Mouse (Mus musculus) intestine, embryonic 15.5 days (tissue): ENCODE results near the gene Ddx18. TPM values are rescaled to one million over a fixed set of nuclear protein-coding genes. Genes with fewer than 3 reads are reported as not detected.

ENCODE experiments used
- ATAC-seq: fragments of 200-750 bp; cut with Nextera tagmentation; 2 replicates; pipeline ENCODE4 v1.8.0; 2017; ENCODE audit warnings: moderate TSS enrichment, moderate library complexity
- H3K27ac ChIP-seq: fragments of 300-500 bp; sonication (generic); 2 replicates; pipeline ENCODE4 v1.5.1; 2015; ENCODE audit warnings: mild to moderate bottlenecking, inconsistent platforms
- H3K27me3 ChIP-seq: fragments of 300-500 bp; sonication (generic); replicated peaks from 2 replicates; pipeline ENCODE4 v1.6.1; 2015; ENCODE audit warnings: inconsistent platforms
- H3K36me3 ChIP-seq: fragments of 300-500 bp; sonication (generic); 2 replicates; pipeline ENCODE4 v1.6.1; 2015; ENCODE audit warnings: inconsistent platforms
- H3K4me1 ChIP-seq: fragments of 300-500 bp; sonication (generic); replicated peaks from 2 replicates; pipeline ENCODE4 v1.6.1; 2015; ENCODE audit warnings: inconsistent platforms
- H3K4me2 ChIP-seq: fragments of 300-500 bp; sonication (generic); replicated peaks from 2 replicates; pipeline ENCODE4 v1.6.1; 2015; ENCODE audit warnings: mild to moderate bottlenecking, inconsistent platforms
- H3K4me3 ChIP-seq: fragments of 300-500 bp; sonication (generic); replicated peaks from 2 replicates; pipeline ENCODE4 v1.5.1; 2015; ENCODE audit warnings: inconsistent platforms
- H3K9ac ChIP-seq: fragments of 300-500 bp; sonication (generic); 2 replicates; pipeline ENCODE4 v1.6.1; 2015; ENCODE audit warnings: inconsistent platforms
- H3K9me3 ChIP-seq: fragments of 300-500 bp; sonication (generic); 2 replicates; pipeline ENCODE4 v1.6.1; 2016; ENCODE audit warnings: inconsistent platforms
- WGBS: fragments of 180-500 bp; shearing (Covaris S2); methylation state at CpG from one replicate; pipeline ENCODE4 v1.1.7; 2015; 5-methylcytosine and 5-hydroxymethylcytosine counted together
- polyA plus RNA-seq: library from polyadenylated mRNA; unstranded; fragments of >200 nt; fragmentation: Nextera tagmentation; extraction: Ambion mirVana; gene quantifications from 2 replicates; pipeline ENCODE4 v1.2.1, GENCODE M21; 2015

Gene Ddx18
- polyA plus RNA-seq, 1 experiment from 2014 or later, result 68.1 TPM

DNA sequence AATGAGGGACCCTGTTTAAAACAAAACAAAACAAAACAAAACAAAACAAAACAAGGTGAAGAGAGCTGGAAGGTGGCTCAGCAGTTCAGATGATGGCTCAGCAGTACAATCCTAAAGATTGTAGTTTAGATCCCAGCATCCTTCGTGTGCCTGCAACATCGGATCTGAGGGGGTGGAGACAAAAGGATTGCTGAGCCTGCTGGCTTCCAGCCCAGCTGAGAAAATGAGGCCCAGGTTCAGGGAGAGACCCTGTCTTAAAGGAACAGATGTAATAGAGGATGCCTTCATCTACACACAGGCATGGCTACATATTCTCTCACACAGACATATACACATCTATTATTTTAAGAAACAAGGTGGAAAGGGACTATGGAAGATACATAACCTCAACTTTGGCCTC, 56.6 kb downstream of the Ddx18 start:
- 37% methylated on average over 2 of the region's 2 CpGs for WGBS
- ATAC-seq, result no peak

DNA sequence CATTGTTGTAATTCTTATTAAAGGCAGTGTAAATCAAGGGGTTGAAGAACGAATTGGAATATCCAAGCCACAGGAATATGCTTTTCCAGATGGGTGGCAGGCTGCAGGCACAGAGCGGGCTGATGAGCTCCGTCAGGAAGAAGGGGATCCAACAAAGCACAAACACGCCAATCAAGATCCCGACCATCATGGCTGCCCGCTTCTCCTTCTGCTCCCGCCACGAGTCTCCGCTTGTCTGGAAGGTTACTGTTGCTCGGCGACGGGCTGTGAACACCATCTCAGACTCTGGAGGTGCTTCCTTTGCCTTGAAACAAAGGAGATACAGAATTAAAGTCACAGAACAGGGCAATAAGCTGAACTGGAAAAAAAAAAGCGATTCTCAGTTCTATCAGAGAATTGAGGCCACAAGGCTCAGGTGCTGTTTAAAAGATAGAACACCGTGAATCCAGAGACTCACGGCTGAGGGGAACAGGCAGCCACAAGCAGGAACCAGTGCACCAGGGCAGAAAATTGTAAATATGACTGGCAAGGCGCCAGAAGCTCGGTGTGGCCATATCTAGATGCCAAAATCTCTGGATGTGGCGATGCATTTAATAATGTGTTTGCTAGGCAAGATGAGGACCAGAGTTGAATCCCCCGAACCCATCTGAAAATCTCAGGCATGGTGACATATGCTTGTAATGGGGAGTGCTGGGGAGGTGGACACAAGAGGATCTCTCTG, 57.2 kb downstream of the Ddx18 start:
- no peak overlapping the region for H3K4me2 ChIP-seq
- H3K27ac ChIP-seq, result no peak overlapping the region
- no peaks in the 10 kb centered on the region for H3K9me3 ChIP-seq
- 89% methylated on average over 19 of the region's 19 CpGs for WGBS
- no peaks in the 10 kb centered on the region for H3K36me3 ChIP-seq
- no peaks in the 10 kb centered on the region for H3K4me1 ChIP-seq
- H3K27me3 ChIP-seq, result no peaks in the 10 kb centered on the region
- no peak overlapping the region for H3K4me3 ChIP-seq
- no peak for ATAC-seq
- no peak overlapping the region for H3K9ac ChIP-seq

More for the DNA sequence above, 56.6 kb downstream of the Ddx18 start:
- Histone ChIP-seq H3K9ac (no peak overlapping the region), H3K27me3 (no peaks in the 10 kb centered on the region), H3K9me3 (no peaks in the 10 kb centered on the region), H3K36me3 (no peaks in the 10 kb centered on the region), H3K27ac (no peak overlapping the region), H3K4me2 (no peak overlapping the region), H3K4me3 (no peak overlapping the region), H3K4me1 (no peaks in the 10 kb centered on the region)

DNA sequence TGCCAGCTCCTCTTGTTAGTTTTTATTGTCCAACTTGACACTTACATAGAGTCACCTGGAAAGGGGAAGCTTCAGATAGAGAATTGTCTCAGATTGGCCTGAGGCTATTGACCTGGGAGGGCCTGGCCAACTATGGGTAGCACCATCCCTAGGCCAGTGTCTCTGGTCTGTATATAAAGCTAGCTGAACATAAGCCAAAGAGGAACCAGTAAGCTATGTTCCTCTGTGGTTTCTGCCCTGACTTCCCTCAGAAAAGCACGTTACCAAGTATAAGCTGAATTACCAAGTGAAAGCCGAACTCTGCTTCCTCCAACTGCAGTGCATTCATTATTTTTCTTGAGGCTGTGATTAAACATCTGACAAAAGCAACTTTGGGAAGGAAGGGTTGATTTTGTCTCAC, 59.1 kb downstream of the Ddx18 start:
- H3K27ac ChIP-seq, result no peak overlapping the region
- no peak overlapping the region for H3K9ac ChIP-seq
- H3K4me3 ChIP-seq, result no peak overlapping the region
- no peak overlapping the region for H3K4me2 ChIP-seq
- WGBS, result 88% methylated on average over 2 of the region's 2 CpGs
- no peaks in the 10 kb centered on the region for H3K9me3 ChIP-seq
- no peaks in the 10 kb centered on the region for H3K4me1 ChIP-seq
- no peaks in the 10 kb centered on the region for H3K27me3 ChIP-seq
- H3K36me3 ChIP-seq, result no peaks in the 10 kb centered on the region
- no peak for ATAC-seq

Other genes with a start within 250 kb of the Ddx18 start
- 25.6 and 31.9 TPM in 2 replicates for gene Insig2, start 235.4 kb downstream of the Ddx18 start, polyA plus RNA-seq
- gene Ccdc93, start 136.9 kb downstream of the Ddx18 start, polyA plus RNA-seq, result 11.2 and 11.6 TPM in 2 replicates
- gene Htr5b, start 39.5 kb downstream of the Ddx18 start, polyA plus RNA-seq, result 0.11 and 0.44 TPM in 2 replicates